Mouse (Mus musculus): ENCODE data around the gene Pak7. TPM values are rescaled to one million over a fixed set of nuclear protein-coding genes. Genes with fewer than 3 reads are reported as not detected.
"Not testable (repeated sequence)": the region's sequence is repeated elsewhere in the genome, so short reads cannot be mapped to it uniquely, and the experiment has no call there.

Pak7 gene
- polyA plus RNA-seq, 1 experiment from 2014 or later, result 0.58 TPM

DNA sequence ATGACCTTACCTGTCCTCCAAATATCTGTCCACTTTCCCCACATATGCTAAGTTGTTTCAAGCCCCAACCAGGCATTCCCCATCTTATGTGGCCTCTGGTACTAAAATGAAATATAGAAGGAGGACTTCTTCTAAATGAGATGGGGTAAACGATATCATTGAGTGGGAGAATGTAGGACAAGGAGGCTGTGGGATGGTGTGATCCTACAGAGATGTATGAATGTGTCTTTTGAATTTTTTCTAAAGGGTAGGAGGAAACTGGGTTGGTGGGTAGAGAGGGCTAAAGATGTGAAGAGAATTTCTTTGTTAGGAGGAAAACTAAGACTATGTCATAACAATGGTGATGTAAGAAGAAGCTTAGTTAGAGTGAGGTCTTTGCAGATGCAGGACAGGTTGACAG lies 57.8 kb downstream of the Pak7 start:
- Histone ChIP-seq H3K27me3 (no peaks in the 10 kb centered on the region), H3K36me3 (no peaks in the 10 kb centered on the region), H3K4me1 (no peaks in the 10 kb centered on the region), H3K27ac (no peak overlapping the region), H3K9ac (no peak overlapping the region), H3K4me2 (no peak overlapping the region), H3K9me3 (no peaks in the 10 kb centered on the region), H3K4me3 (no peak overlapping the region)
- no peak for ATAC-seq (ENCODE audit: insufficient number of reproducible peaks, low FRiP score, low TSS enrichment, low read depth)
- 67% methylated on average over 1 of the region's 1 CpGs for WGBS

DNA sequence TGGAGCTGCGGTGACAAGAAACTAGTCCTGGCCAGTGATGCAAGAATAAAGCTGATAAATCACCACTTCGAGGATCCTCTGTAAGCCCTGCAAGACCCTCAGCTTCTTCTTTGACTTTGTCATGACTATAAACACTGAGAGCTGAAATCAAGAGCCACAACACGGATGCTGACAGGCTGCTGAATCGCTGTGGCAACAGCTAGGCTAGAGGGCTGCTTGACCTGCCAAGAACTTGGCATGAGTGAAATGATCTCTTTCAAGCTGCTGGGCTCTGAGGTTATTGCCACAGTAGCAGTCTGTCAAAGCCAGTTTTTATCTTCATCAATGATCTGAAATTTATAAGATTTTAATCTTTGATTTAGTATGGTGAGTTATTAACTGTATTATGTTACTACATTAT lies 62.1 kb downstream of the Pak7 start:
- H3K9ac ChIP-seq, result no peak overlapping the region
- no peak overlapping the region for H3K4me2 ChIP-seq
- H3K27ac ChIP-seq, result no peak overlapping the region
- no peaks in the 10 kb centered on the region for H3K4me1 ChIP-seq
- H3K9me3 ChIP-seq, result no peaks in the 10 kb centered on the region
- no peak for ATAC-seq (ENCODE audit: insufficient number of reproducible peaks, low FRiP score, low TSS enrichment, low read depth)
- no peaks in the 10 kb centered on the region for H3K27me3 ChIP-seq
- H3K36me3 ChIP-seq, result no peaks in the 10 kb centered on the region
- 77% methylated on average over 4 of the region's 4 CpGs for WGBS
- no peak overlapping the region for H3K4me3 ChIP-seq

DNA sequence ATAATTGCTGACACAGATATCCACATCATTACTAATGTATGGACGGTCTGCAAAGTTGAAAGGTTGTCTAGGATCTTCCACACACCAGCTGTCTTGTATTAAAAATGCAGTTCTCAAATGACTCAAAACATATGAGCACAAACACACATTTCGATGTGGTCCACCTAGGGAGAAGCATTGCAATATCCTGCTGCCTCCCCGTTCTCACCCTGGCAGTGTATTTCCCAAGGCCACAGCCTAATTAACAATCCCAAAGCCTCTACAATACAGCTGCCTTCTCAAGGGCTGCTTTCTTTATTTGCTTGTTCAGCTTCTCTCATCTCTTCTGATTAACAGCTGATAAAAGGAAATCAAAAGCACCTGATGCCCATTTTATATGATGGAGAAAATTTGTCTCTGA lies 78.5 kb downstream of the Pak7 start:
- no peaks in the 10 kb centered on the region for H3K4me1 ChIP-seq
- WGBS, result 53% methylated on average over 3 of the region's 3 CpGs
- no peak overlapping the region for H3K4me3 ChIP-seq
- ATAC-seq (ENCODE audit: insufficient number of reproducible peaks, low FRiP score, low TSS enrichment, low read depth), result no peak
- no peaks in the 10 kb centered on the region for H3K36me3 ChIP-seq
- H3K9ac ChIP-seq, result no peak overlapping the region
- no peak overlapping the region for H3K27ac ChIP-seq
- no peaks in the 10 kb centered on the region for H3K27me3 ChIP-seq
- no peaks in the 10 kb centered on the region for H3K9me3 ChIP-seq
- H3K4me2 ChIP-seq, result no peak overlapping the region

DNA sequence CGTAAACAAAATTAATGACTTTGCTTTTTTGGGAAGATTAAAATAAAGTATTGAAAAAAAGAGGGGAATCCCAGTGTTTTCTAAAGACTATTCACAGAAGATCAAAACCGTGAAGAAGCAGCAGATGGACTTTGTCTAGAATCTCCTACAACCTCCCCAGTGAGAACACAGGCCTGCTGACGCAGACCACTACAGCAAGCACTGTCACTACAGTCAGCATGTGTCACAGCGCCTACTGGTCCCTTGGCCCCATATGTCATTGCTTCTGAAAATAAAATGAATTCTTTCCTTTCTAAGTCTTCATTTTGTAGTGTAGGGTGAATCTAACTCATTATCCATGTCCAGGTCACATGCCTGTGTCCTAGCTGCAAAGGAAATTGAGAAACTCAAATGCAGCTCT lies 79.0 kb downstream of the Pak7 start:
- 87% methylated on average over 4 of the region's 4 CpGs for WGBS

DNA sequence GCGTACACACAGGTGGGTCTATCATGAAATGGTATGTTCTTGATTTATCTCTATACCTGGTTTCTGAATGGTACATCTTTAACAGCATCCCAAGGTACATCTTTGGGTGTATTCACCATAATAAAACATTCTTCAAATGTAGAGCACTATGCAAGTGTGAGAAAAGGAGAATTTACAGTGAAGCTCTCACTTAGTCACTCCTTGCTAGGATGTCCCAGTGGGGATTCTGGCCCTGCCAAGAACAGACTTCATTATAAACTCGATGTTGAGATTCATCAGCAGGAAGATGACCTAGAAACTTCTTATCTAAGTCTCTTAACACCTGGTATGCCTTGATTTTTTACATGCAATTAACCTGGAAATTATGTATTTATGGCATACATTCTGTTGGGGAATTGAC lies 85.6 kb downstream of the Pak7 start:
- Histone ChIP-seq H3K36me3 (no peaks in the 10 kb centered on the region), H3K27ac (no peak overlapping the region), H3K4me3 (no peak overlapping the region), H3K9me3 (no peaks in the 10 kb centered on the region), H3K27me3 (no peaks in the 10 kb centered on the region), H3K4me1 (no peaks in the 10 kb centered on the region), H3K4me2 (no peak overlapping the region), H3K9ac (no peak overlapping the region)
- 85% methylated on average over 2 of the region's 2 CpGs for WGBS
- no peak for ATAC-seq (ENCODE audit: insufficient number of reproducible peaks, low FRiP score, low TSS enrichment, low read depth)

More for the DNA sequence above, 79.0 kb downstream of the Pak7 start:
- no peaks in the 10 kb centered on the region for H3K4me1 ChIP-seq
- H3K27ac ChIP-seq, result no peak overlapping the region
- H3K4me2 ChIP-seq, result no peak overlapping the region
- H3K9ac ChIP-seq, result no peak overlapping the region
- H3K4me3 ChIP-seq, result no peak overlapping the region
- no peak for ATAC-seq (ENCODE audit: insufficient number of reproducible peaks, low FRiP score, low TSS enrichment, low read depth)
- H3K9me3 ChIP-seq, result no peaks in the 10 kb centered on the region
- no peaks in the 10 kb centered on the region for H3K27me3 ChIP-seq
- H3K36me3 ChIP-seq, result no peaks in the 10 kb centered on the region

DNA sequence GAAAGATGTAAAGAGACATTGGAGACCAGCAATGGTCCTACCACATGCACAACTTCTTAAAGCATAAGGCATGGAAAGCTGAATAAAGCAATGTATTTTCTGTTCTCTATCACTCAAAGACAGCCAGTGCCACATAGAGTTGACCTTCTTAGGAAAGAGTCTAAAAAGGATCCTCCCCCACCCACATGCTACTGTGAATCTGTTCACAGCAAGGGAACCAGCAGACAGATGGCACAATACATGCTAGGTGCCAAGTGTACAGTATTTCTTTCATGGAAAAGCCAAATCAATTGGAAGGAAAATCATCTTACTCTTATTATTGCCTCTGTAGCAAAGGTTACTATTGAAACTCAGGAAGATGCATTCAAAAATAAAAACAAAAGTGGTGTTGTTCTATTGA lies 86.4 kb downstream of the Pak7 start:
- H3K9ac ChIP-seq, result no peak overlapping the region
- ATAC-seq (ENCODE audit: insufficient number of reproducible peaks, low FRiP score, low TSS enrichment, low read depth), result no peak
- no peaks in the 10 kb centered on the region for H3K36me3 ChIP-seq
- H3K9me3 ChIP-seq, result no peaks in the 10 kb centered on the region
- no peak overlapping the region for H3K4me3 ChIP-seq
- no peak overlapping the region for H3K4me2 ChIP-seq
- no peaks in the 10 kb centered on the region for H3K4me1 ChIP-seq
- H3K27ac ChIP-seq, result no peak overlapping the region
- no peaks in the 10 kb centered on the region for H3K27me3 ChIP-seq

DNA sequence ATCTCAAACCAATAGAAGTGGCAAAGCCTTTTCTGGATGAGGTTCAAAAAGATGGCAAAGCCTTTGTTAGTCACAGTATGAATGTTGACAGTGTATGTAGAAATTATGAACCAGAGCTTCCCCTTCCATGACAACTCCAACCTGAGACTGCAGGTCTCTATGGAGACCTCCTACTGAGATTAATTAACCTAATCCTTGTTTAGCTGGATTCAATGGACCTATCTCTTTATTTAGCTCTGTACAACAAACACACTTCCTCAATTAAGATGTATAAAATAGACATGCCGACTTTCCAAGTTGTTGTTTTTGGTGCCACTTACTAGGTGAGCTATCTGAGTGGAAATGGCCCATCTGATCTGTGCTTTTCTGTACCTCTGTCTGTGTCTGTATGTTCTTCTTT lies 90.4 kb downstream of the Pak7 start:
- H3K9ac ChIP-seq, result no peak overlapping the region
- no peak overlapping the region for H3K27ac ChIP-seq
- H3K4me1 ChIP-seq, result no peaks in the 10 kb centered on the region
- H3K36me3 ChIP-seq, result no peaks in the 10 kb centered on the region
- H3K4me3 ChIP-seq, result no peak overlapping the region
- no peaks in the 10 kb centered on the region for H3K9me3 ChIP-seq
- WGBS, result 63% methylated on average over 1 of the region's 1 CpGs
- no peak for ATAC-seq (ENCODE audit: insufficient number of reproducible peaks, low FRiP score, low TSS enrichment, low read depth)
- no peaks in the 10 kb centered on the region for H3K27me3 ChIP-seq
- H3K4me2 ChIP-seq, result no peak overlapping the region

DNA sequence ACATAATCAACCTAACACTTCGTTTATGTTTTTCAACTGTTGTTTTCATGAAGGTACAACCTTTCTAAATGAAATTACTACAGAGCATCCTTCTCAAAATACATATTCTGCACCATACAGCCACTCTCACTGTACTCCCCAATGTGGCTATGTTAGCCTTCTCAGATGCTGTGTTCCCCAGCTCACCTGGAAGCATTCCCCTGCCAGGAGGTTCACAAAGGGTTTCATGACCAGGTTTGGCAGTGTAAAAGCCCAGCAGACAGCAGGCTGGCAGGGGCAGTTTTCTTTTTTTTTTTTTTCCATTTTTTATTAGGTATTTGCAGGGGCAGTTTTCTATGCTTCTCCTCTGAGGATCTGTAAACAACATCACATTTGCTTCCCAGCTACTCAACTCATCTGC lies 105.7 kb downstream of the Pak7 start:
- Histone ChIP-seq H3K4me2 (no peak overlapping the region), H3K27me3 (no peaks in the 10 kb centered on the region), H3K9ac (no peak overlapping the region), H3K27ac (no peak overlapping the region), H3K4me3 (no peak overlapping the region), H3K4me1 (no peaks in the 10 kb centered on the region), H3K9me3 (no peaks in the 10 kb centered on the region), H3K36me3 (no peaks in the 10 kb centered on the region)
- WGBS, result 83% methylated on average over 1 of the region's 1 CpGs
- no peak for ATAC-seq (ENCODE audit: insufficient number of reproducible peaks, low FRiP score, low TSS enrichment, low read depth)

DNA sequence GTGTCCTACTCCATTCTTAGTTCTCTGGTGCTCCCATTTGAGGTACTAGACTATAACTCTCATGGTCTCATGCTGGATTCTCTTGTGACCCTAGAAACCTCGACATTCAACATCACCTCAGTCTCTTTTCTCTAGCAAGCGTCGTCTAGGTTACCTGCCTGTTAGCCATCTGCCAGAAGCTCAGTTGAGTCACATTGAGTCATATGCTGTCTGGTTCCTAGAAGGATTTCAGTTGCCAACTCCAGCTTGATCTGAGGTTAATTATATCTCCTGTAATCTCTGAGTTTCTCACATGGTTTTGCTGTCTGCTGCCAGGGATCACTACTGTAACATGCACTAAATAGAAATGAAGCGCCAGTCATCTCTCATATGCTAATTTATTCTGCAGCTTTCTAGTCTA lies 145.8 kb downstream of the Pak7 start:
- 81% methylated on average over 4 of the region's 4 CpGs for WGBS
- H3K9me3 ChIP-seq; H3K4me3 ChIP-seq; H3K4me1 ChIP-seq; H3K27me3 ChIP-seq; H3K4me2 ChIP-seq; H3K36me3 ChIP-seq; ATAC-seq (ENCODE audit: insufficient number of reproducible peaks, low FRiP score, low TSS enrichment, low read depth); H3K27ac ChIP-seq; H3K9ac ChIP-seq: not testable (repeated sequence)

DNA sequence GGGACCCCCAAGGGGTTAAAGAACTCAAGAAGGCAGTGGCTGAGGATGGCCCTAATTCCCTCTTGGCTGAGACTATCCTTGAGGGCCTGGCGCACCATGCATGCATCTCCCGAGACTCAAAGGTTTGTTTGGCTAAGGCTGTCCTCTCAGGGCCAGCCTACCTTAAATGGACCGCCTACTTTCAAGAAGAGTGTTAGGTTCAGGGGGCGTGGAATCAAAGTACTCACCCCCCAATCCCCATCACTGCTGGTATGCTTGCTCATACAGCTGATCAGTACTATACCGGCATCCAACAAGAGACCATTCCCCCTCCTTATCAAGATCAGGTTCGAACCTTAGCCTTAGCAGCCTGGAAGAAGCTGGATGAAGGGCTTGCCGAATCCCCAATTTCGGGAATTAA lies 156.5 kb downstream of the Pak7 start:
- H3K27me3 ChIP-seq, result no peaks in the 10 kb centered on the region
- no peak overlapping the region for H3K27ac ChIP-seq
- H3K4me3 ChIP-seq, result no peak overlapping the region
- no peak overlapping the region for H3K4me2 ChIP-seq
- no peak overlapping the region for H3K9ac ChIP-seq
- H3K36me3 ChIP-seq, result no peaks in the 10 kb centered on the region
- WGBS, result 91% methylated on average over 8 of the region's 8 CpGs
- H3K9me3 ChIP-seq, result no peaks in the 10 kb centered on the region
- ATAC-seq (ENCODE audit: insufficient number of reproducible peaks, low FRiP score, low TSS enrichment, low read depth), result no peak
- no peaks in the 10 kb centered on the region for H3K4me1 ChIP-seq

DNA sequence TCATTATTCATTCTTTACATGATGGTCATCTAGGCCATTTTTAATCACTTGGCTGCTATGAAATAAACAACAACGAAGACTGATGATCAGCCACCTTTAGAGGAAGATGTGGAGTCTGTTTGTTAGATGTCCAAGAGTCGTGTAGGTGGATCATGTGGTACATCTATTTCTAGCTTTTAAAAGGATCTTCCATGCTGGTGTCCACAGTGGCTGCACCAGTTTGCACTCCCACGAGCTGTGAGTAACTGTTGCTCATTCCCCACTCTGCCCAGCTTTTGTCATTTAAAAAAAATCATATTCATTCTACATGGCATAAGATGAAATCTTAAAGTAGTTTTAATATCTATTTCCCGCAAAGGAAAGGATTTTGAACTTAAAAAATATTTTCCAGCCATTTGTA lies 183.7 kb downstream of the Pak7 start:
- Histone ChIP-seq H3K27ac (no peak overlapping the region), H3K27me3 (no peaks in the 10 kb centered on the region), H3K4me2 (no peak overlapping the region), H3K4me1 (no peaks in the 10 kb centered on the region), H3K4me3 (no peak overlapping the region), H3K9ac (no peak overlapping the region), H3K9me3 (no peaks in the 10 kb centered on the region), H3K36me3 (no peaks in the 10 kb centered on the region)
- 80% methylated on average over 4 of the region's 4 CpGs for WGBS
- no peak for ATAC-seq (ENCODE audit: insufficient number of reproducible peaks, low FRiP score, low TSS enrichment, low read depth)

DNA sequence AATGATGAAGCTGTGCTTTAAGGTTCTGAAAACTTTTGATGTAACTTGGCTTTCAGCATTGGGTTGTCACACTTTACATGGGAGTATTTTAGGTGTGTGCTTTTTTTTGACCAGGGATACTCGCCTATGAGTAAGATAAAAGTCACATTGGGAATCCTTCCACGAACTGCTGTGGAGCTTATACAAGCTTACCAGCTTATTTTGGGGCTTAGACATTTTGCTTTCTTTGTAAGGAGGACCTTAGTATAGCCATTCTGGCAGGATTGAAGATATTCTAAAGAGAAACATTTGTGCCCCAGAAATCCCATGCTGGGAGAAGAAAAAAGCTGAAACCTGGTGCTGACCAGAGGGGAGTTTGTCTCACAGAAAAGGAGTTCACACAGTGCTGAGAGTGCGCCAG lies 212.7 kb downstream of the Pak7 start:
- Histone ChIP-seq H3K36me3 (no peaks in the 10 kb centered on the region), H3K4me2 (no peak overlapping the region), H3K27me3 (no peaks in the 10 kb centered on the region), H3K9ac (no peak overlapping the region), H3K4me3 (no peak overlapping the region), H3K9me3 (no peaks in the 10 kb centered on the region), H3K27ac (no peak overlapping the region), H3K4me1 (no peaks in the 10 kb centered on the region)
- 79% methylated on average over 3 of the region's 3 CpGs for WGBS
- ATAC-seq (ENCODE audit: insufficient number of reproducible peaks, low FRiP score, low TSS enrichment, low read depth), result no peak

DNA sequence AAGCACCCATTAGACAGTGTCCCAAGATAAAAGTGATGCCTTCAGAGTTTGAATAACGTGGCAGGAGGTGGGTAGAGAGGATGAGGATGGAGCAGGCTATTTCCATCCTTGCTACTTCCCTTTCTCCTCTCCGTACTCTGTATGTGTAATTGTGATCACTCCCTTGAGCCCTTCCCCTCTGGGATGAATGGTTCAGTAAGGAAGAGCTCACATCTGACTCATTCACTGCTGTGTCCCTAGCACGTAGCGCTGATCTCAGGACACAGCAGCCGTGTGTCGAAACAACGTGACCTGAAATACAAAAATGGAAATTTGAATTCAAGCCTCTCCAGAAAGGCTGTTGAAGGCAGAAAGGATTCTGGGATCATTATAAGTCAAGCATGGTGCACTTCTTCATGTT lies 237.0 kb downstream of the Pak7 start:
- H3K27ac ChIP-seq, result no peak overlapping the region
- WGBS, result 91% methylated on average over 7 of the region's 7 CpGs
- H3K27me3 ChIP-seq, result no peaks in the 10 kb centered on the region
- no peak for ATAC-seq (ENCODE audit: insufficient number of reproducible peaks, low FRiP score, low TSS enrichment, low read depth)
- no peak overlapping the region for H3K9ac ChIP-seq
- no peak overlapping the region for H3K4me2 ChIP-seq
- H3K4me3 ChIP-seq, result no peak overlapping the region
- no peaks in the 10 kb centered on the region for H3K9me3 ChIP-seq
- H3K4me1 ChIP-seq, result peaks cover 3% of the 10 kb centered on the region; the same call in 1 of the 2 replicates
- no peaks in the 10 kb centered on the region for H3K36me3 ChIP-seq
